Mouse (Mus musculus): ENCODE measurements around the gene Itga9. TPM values are rescaled to one million over a fixed set of nuclear protein-coding genes. Genes with fewer than 3 reads are reported as not detected.

The Itga9 gene
- polyA plus RNA-seq, 1 experiment from 2014 or later, result 7.4 TPM

DNA sequence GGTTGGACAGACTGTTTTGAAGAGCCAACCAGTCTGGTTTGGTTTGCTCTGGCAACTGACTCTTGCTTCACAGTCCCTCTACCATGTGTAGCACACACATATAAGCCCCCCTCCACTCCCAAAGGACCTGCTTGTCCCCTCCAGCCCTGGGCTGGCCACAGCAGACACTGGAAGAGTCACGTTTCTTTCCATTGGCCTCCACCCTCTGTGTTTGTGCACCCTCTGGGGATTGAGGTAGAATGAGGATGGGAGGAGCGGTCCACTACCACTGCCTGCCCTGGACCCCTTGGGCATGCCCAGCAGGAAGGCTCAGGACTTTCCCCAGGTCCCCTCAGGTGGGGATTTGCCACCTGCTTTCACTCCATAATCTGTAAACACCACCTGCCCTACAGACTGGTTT is 321.5 kb downstream of the Itga9 start:
- Histone ChIP-seq H3K9ac (peak overlapping the region; percentile 88), H3K9me3 (no peaks in the 10 kb centered on the region), H3K4me2 (peak overlapping the region; percentile 96), H3K4me3 (peak overlapping the region; percentile 92), H3K27ac (no peak overlapping the region; the same call in 1 of the 2 replicates), H3K4me1 (peaks cover 42% of the 10 kb centered on the region), H3K27me3 (no peaks in the 10 kb centered on the region), H3K36me3 (peaks cover 6% of the 10 kb centered on the region; the same call in 1 of the 2 replicates)
- no peak for ATAC-seq (ENCODE audit: insufficient number of reproducible peaks, insufficient read depth, low FRiP score, low TSS enrichment, low read depth)
- 41% methylated on average over 2 of the region's 2 CpGs for WGBS

DNA sequence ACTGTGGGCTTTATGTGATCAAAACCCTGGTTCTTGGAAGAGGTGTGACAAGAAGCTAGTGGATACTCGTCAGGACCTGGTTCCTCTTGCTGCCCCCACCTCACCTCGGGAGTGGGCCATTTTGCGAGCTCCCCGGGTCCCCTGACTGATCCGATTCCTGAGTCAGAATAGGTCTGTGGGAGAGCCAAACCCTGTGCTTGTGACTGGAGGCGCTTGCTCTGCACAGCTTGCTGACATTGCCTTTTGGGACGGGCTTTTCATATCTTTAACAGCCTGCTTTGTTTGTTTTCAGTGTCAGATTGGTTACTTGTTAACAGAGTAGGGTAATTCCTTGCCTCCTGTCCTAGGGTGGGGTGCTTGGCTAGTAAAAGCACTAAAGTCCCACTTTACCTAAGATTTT is 322.2 kb downstream of the Itga9 start:
- H3K4me1 ChIP-seq, result peaks cover 42% of the 10 kb centered on the region
- peaks cover 6% of the 10 kb centered on the region; the same call in 1 of the 2 replicates for H3K36me3 ChIP-seq
- H3K27me3 ChIP-seq, result no peaks in the 10 kb centered on the region
- H3K27ac ChIP-seq, result no peak overlapping the region
- peak overlapping the region; percentile 96 for H3K4me2 ChIP-seq
- 49% methylated on average over 7 of the region's 7 CpGs for WGBS
- no peak for ATAC-seq (ENCODE audit: insufficient number of reproducible peaks, insufficient read depth, low FRiP score, low TSS enrichment, low read depth)
- H3K9me3 ChIP-seq, result no peaks in the 10 kb centered on the region
- H3K4me3 ChIP-seq, result peak overlapping the region; percentile 92; the same call in 1 of the 2 replicates
- peak overlapping the region; percentile 88 for H3K9ac ChIP-seq

DNA sequence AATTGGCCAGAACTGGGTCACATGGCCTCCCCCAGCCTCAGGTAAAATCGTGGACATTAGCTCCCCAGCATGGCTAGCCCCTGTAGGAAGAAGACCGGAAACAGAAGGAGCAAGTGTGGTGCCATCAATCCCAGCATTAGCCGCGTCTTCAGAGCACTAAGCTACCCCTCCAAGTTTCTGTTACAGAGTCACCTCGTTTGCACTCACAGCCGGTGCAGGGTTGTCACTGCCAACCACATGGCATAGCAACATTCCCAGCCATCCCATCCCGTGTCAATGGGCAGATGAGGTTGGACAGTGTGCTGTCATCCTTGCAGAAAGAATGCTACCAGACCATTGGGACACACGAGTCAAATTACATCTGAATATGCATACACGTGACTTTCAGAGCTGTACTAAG is 324.1 kb downstream of the Itga9 start:
- Histone ChIP-seq H3K27me3 (no peaks in the 10 kb centered on the region), H3K4me3 (no peak overlapping the region), H3K27ac (no peak overlapping the region), H3K4me1 (peaks cover 43% of the 10 kb centered on the region), H3K36me3 (peaks cover 6% of the 10 kb centered on the region; the same call in 1 of the 2 replicates), H3K9ac (no peak overlapping the region), H3K9me3 (no peaks in the 10 kb centered on the region), H3K4me2 (no peak overlapping the region)
- WGBS, result 66% methylated on average over 9 of the region's 9 CpGs
- no peak for ATAC-seq (ENCODE audit: insufficient number of reproducible peaks, insufficient read depth, low FRiP score, low TSS enrichment, low read depth)

DNA sequence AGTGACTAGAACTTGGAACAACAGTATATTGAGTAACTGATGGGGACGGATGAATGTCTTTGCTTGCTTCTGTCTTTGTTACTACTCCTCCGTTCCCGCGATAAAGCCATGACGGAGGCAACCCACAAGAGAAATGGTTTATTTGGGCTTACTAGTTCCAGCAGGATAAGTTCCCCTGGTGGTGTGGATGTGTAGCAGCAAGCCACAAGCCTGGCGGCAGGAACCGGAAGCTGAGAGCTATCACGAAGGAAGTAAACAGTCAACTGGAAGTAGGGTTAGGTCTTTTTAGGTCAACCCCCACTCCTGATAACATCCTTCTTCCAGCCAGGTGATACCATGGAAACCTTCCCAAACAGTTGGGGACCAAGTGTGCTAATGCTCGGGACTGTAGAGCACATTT is 327.3 kb downstream of the Itga9 start:
- H3K4me3 ChIP-seq, result no peak overlapping the region
- no peak overlapping the region for H3K9ac ChIP-seq
- no peaks in the 10 kb centered on the region for H3K9me3 ChIP-seq
- H3K4me1 ChIP-seq, result peaks cover 43% of the 10 kb centered on the region
- H3K4me2 ChIP-seq, result no peak overlapping the region
- 94% methylated on average over 9 of the region's 9 CpGs for WGBS
- H3K27me3 ChIP-seq, result no peaks in the 10 kb centered on the region
- peaks cover 6% of the 10 kb centered on the region; the same call in 1 of the 2 replicates for H3K36me3 ChIP-seq
- no peak overlapping the region for H3K27ac ChIP-seq
- ATAC-seq (ENCODE audit: insufficient number of reproducible peaks, insufficient read depth, low FRiP score, low TSS enrichment, low read depth), result no peak

DNA sequence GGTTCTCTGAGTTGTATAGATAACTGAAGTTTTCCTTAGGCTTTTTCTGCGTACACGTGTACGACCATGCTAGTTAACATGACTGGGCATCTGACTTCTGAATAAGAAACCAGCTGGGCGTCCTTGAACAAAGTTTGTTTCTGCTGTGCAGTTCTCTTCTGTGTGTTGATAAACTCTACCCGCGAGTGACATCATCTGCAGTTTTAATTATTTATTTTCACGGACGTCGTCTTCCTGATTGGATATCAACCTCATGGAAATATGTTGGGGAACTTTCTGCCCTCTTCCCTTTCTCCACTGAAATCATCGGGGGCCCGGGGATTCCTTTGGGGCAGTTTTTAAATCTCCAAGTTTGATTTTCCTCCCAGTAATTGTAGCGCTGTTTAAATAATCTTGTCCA is 327.8 kb downstream of the Itga9 start:
- H3K27me3 ChIP-seq, result no peaks in the 10 kb centered on the region
- no peak overlapping the region for H3K9ac ChIP-seq
- H3K4me1 ChIP-seq, result peaks cover 42% of the 10 kb centered on the region
- WGBS, result 67% methylated on average over 12 of the region's 12 CpGs
- no peak overlapping the region for H3K4me3 ChIP-seq
- peaks cover 6% of the 10 kb centered on the region; the same call in 1 of the 2 replicates for H3K36me3 ChIP-seq
- no peak for ATAC-seq (ENCODE audit: insufficient number of reproducible peaks, insufficient read depth, low FRiP score, low TSS enrichment, low read depth)
- no peak overlapping the region for H3K4me2 ChIP-seq
- H3K27ac ChIP-seq, result no peak overlapping the region
- no peaks in the 10 kb centered on the region for H3K9me3 ChIP-seq

DNA sequence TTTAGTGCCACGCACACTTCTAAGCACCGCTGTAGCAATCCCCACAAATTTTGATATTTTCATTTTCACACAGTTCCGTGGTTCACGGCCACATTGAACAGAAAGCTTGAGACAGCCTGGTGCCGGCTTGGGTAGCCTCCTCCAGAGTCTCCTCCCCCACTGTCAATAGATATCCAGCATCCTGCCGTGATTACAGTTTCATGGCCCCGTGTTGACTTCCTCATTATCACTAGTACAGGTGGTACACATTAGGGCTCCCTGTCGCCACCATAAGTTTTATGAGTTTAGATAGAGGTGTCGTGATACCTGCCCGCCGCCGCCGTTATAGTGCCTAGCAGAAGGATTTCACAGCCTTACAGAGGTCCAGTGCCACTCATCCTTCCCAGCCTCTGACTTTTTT is 328.6 kb downstream of the Itga9 start:
- H3K4me1 ChIP-seq, result peaks cover 42% of the 10 kb centered on the region
- WGBS, result 73% methylated on average over 13 of the region's 13 CpGs
- H3K27ac ChIP-seq, result no peak overlapping the region
- peaks cover 3% of the 10 kb centered on the region; the same call in 1 of the 2 replicates for H3K36me3 ChIP-seq
- no peaks in the 10 kb centered on the region for H3K27me3 ChIP-seq
- H3K4me3 ChIP-seq, result no peak overlapping the region
- H3K9me3 ChIP-seq, result no peaks in the 10 kb centered on the region
- ATAC-seq (ENCODE audit: insufficient number of reproducible peaks, insufficient read depth, low FRiP score, low TSS enrichment, low read depth), result no peak
- no peak overlapping the region for H3K4me2 ChIP-seq
- H3K9ac ChIP-seq, result no peak overlapping the region

DNA sequence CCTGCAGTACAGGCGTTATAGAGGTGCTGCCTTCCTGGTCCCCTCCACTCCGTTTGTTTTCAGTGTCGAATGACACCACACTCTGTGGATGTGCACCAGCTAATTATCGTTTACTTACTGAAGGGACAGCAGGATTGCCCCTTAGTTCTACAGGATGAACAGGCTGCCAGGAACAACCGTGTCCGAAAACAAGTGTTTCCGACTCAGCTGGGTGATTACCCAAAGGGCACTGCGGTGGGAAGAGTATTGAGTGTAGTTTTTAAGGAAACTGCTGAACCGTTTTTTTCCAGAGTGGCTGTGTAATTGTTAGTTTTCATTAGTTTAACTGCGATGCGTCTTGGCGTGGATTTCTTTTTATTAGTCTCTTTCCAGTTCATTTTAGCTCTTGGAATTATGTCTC is 329.6 kb downstream of the Itga9 start:
- Histone ChIP-seq H3K27ac (no peak overlapping the region), H3K4me2 (no peak overlapping the region), H3K4me1 (peaks cover 38% of the 10 kb centered on the region), H3K27me3 (no peaks in the 10 kb centered on the region), H3K36me3 (no peaks in the 10 kb centered on the region), H3K9ac (no peak overlapping the region), H3K4me3 (no peak overlapping the region), H3K9me3 (no peaks in the 10 kb centered on the region)
- 50% methylated on average over 12 of the region's 12 CpGs for WGBS
- ATAC-seq (ENCODE audit: insufficient number of reproducible peaks, insufficient read depth, low FRiP score, low TSS enrichment, low read depth), result no peak

DNA sequence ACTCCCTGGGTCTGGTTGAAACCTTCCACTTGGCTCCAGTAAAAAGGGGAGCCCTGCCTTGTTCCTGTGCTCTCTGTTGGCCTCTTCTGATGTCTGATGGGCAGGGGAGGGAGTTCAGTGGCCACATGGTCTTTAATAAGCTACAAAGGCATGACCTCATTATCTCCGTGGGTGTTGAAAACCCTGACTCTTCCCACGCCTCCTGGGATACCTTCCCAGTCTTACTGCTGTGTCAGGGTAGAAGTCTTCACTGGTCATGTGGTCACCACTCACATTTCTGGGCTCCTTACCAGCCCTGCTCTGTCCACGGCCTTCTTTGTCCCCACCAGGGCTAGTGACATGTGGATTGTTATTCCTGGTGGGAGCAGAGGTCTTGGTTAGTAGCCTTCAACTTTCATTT is 331.0 kb downstream of the Itga9 start:
- Histone ChIP-seq H3K27me3 (no peaks in the 10 kb centered on the region), H3K4me2 (no peak overlapping the region), H3K9ac (no peak overlapping the region), H3K4me1 (peaks cover 38% of the 10 kb centered on the region), H3K36me3 (0 out of 2 replicates have a peak, but pooled peaks cover under 1% of the 10 kb centered on the region), H3K27ac (no peak overlapping the region), H3K4me3 (no peak overlapping the region), H3K9me3 (no peaks in the 10 kb centered on the region)
- no peak for ATAC-seq (ENCODE audit: insufficient number of reproducible peaks, insufficient read depth, low FRiP score, low TSS enrichment, low read depth)
- WGBS, result 76% methylated on average over 3 of the region's 3 CpGs

DNA sequence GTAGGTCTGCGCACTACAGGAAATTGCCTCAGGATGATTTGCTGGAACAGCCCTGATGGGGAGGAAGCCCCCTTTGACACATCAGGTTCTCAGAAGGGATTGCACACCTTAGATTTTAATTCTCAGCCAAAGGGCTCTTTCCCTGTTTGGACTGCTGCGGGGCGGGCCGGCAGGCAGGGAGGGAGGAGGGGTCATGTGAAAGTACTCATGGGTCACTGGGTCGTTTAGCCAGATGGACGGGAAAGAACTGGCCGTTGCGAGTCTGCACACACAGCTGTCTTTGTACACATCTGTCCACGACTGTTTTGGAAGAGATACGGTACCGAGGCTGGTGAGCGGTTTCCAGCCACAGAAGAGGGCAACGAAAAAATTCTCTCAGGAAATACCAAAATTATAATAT is 332.9 kb downstream of the Itga9 start:
- Histone ChIP-seq H3K4me1 (peaks cover 50% of the 10 kb centered on the region), H3K4me2 (no peak overlapping the region), H3K9me3 (no peaks in the 10 kb centered on the region), H3K9ac (no peak overlapping the region), H3K27me3 (no peaks in the 10 kb centered on the region), H3K4me3 (no peak overlapping the region), H3K36me3 (0 out of 2 replicates have a peak, but pooled peaks cover 2% of the 10 kb centered on the region), H3K27ac (peak overlapping the region; percentile 73)
- WGBS, result 23% methylated on average over 13 of the region's 13 CpGs
- no peak for ATAC-seq (ENCODE audit: insufficient number of reproducible peaks, insufficient read depth, low FRiP score, low TSS enrichment, low read depth)

DNA sequence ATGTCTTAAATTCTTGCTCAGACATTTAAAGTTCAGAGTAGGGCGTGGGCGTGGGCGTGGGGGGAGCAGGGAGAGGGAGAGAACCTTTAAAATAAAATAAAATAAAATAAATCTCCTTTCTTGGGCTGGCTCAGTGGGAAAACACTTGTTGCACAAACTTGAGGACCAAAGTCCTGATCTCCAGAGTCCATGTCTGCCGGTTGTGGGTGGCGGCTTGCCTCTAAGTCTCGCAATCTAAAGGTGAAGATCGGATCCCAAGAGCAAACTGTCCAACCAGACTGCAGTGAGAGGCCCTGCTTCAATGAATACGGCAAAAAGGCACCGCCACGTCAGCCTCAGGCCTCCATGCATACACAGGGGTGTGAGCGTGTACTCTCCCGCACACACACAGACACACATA is 333.3 kb downstream of the Itga9 start:
- no peak for ATAC-seq (ENCODE audit: insufficient number of reproducible peaks, insufficient read depth, low FRiP score, low TSS enrichment, low read depth)
- H3K9ac ChIP-seq, result no peak overlapping the region
- H3K27ac ChIP-seq, result peak overlapping the region; percentile 73
- no peaks in the 10 kb centered on the region for H3K9me3 ChIP-seq
- H3K36me3 ChIP-seq, result 0 out of 2 replicates have a peak, but pooled peaks cover 2% of the 10 kb centered on the region
- no peaks in the 10 kb centered on the region for H3K27me3 ChIP-seq
- 72% methylated on average over 12 of the region's 12 CpGs for WGBS
- no peak overlapping the region for H3K4me2 ChIP-seq
- no peak overlapping the region for H3K4me3 ChIP-seq
- H3K4me1 ChIP-seq, result peaks cover 49% of the 10 kb centered on the region

DNA sequence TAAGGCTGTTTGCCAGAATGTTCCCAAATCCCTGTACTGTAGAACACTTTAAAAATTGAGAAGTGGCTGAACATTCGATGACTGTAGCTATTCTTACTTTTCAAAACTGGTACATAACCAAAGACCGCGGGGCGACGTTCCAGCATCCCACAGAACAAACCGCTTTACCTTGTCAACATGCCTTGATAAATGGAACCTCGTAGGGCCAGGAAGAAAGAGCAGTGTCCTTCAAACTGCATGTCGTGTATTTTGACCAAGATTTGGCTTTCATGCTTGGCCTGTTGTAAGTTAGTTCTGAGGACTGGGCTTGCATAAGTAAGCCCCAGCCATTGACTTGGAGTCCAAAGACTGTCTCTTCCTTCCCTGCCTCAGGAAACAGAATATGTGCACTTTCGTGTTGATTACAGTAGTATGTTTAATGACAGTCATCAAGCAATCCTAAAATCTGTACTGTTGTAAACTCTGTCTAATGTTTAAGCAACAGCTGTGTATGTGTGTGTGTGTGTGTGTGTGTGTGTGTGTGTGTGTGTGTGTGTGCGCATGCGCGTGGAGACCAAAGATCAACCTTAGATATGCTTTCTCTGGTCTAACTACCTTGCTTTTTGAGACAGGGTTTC is 334.2 kb downstream of the Itga9 start:
- Histone ChIP-seq H3K9me3 (no peaks in the 10 kb centered on the region), H3K9ac (no peak overlapping the region), H3K36me3 (0 out of 2 replicates have a peak, but pooled peaks cover 2% of the 10 kb centered on the region), H3K4me1 (peaks cover 43% of the 10 kb centered on the region), H3K4me3 (no peak overlapping the region), H3K27ac (peak overlapping the region; percentile 73), H3K27me3 (no peaks in the 10 kb centered on the region), H3K4me2 (no peak overlapping the region)
- no peak for ATAC-seq (ENCODE audit: insufficient number of reproducible peaks, insufficient read depth, low FRiP score, low TSS enrichment, low read depth)
- 88% methylated on average over 12 of the region's 12 CpGs for WGBS

DNA sequence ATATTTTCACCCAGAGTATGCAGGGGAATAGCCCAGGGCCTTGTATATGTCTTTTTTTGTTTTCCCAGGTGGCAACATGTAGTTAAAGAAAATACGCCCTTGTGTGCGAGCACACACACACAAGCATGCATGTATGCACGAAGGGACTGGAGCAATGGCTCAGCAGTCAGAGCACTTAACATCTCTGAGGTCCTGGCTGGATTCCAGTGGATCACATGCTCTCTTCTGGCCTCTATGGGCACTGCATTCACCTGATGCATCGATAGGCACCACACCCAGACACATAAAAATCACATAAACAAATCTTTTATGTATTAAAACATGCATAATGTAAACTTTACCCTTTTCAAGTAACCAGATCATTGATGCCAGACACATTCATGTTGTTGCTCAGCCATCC is 335.5 kb downstream of the Itga9 start:
- Histone ChIP-seq H3K36me3 (0 out of 2 replicates have a peak, but pooled peaks cover 2% of the 10 kb centered on the region), H3K27ac (no peak overlapping the region), H3K4me2 (no peak overlapping the region), H3K4me1 (peaks cover 32% of the 10 kb centered on the region), H3K4me3 (no peak overlapping the region), H3K9ac (no peak overlapping the region), H3K9me3 (no peaks in the 10 kb centered on the region), H3K27me3 (no peaks in the 10 kb centered on the region)
- 86% methylated on average over 4 of the region's 4 CpGs for WGBS
- no peak for ATAC-seq (ENCODE audit: insufficient number of reproducible peaks, insufficient read depth, low FRiP score, low TSS enrichment, low read depth)

Data from embryonic facial prominence, embryonic 13.5 days (tissue).